Mouse (Mus musculus) ovary, adult 10 weeks (tissue): ENCODE data around the gene Pold2. TPM values are rescaled to one million over a fixed set of nuclear protein-coding genes. Genes with fewer than 3 reads are reported as not detected.

Experiments used
- polyA plus RNA-seq: library from polyadenylated mRNA; stranded (reverse); fragments of 350-450 nt; fragmentation: Illumina TruSeq; extraction: RNeasy Lipid Tissue Mini Kit (QIAGEN cat#74804); gene quantifications from one replicate; pipeline ENCODE4 v1.2.3, GENCODE M21; 2014

Pold2 gene
- polyA plus RNA-seq: 0.46 TPM

DNA sequence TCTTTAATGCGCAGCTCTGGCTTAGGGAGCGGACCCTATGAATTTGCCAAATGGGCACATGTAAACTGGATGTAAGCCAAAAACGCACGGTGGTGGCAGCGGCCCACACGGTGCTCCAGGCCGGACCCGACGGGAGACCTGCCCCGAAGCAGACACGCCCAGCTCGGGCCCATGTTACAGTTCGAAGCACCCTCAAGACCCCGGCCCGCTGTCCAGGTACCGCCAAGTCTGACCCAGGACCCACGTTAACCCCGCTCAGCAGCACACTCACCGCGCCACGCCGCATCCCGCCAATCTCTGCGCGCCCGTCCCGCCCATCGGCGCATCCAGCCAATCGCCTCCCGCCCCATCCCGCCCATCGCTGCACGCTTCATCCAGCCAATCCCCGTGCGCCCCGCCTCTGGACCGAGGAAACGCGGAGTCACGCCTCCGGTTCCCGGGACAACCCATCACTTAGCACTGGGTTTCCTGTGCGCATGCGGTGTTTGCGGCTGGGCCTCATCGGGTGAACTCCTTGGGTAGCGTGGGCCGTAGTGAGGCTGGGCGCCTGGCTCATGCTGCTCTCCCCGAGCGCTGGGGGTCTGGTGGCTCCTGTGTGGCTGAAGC, at the start of gene Pold2:
Gene Pold2 (minus strand): TSS at position 372 of the 606 bp plus-strand sequence.

DNA sequence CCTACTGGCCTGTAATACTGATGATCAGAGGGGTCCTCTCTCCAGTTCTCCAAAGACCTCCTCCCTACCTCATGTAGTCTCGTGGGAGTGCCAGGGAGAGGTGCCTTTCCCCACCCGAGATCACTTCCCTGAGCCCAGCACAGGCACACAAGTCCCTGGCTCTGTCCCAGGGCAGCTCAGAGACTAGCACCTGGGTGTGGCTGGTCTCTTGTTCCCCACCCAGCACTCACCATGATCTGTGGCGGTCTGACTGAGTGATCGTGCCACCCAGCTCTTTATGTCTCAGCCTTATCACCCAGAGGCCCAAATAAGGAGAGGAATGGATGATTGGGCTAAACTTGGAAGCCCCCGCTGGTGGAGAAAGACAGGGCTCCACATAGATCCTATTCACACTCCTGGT, 20.4 kb upstream of the Pold2 start, which contains the start of gene Myl7:
Gene Myl7 (minus strand): TSS at position 252 of the 400 bp plus-strand sequence.

DNA sequence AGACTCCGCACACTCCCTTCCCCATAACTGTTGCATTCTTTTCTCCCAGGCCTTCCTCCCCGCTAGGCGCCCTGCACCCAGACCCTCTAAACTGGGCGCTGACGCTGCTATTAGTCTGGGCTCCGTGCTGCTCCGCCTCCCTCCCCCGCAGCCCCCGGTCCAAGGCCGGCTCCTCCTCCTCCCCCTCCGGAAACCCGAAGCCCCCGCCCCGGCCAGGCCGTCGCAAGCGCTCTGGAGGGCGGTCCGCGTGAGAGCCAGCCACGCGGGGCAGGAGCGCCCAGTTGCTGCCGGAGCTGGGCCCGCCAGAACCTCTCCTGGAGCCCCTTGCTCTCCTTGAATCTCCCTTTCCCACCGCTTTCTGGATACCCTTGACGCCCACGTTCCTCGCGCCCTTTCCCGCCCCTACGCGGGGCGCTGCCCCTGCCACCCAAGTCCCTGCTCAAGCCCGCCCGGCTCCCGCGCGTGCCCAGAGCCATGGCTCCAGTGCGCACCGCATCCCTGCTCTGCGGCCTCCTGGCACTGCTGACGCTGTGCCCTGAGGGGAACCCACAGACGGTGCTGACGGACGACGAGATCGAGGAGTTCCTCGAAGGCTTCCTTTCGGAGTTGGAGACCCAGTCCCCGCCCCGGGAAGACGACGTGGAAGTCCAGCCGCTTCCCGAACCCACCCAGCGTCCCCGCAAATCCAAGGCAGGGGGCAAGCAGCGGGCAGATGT, 16.3 kb downstream of the Pold2 start, which contains the start of gene Aebp1:
Gene Aebp1 (plus strand): TSS at position 270 of the 716 bp plus-strand sequence.

DNA sequence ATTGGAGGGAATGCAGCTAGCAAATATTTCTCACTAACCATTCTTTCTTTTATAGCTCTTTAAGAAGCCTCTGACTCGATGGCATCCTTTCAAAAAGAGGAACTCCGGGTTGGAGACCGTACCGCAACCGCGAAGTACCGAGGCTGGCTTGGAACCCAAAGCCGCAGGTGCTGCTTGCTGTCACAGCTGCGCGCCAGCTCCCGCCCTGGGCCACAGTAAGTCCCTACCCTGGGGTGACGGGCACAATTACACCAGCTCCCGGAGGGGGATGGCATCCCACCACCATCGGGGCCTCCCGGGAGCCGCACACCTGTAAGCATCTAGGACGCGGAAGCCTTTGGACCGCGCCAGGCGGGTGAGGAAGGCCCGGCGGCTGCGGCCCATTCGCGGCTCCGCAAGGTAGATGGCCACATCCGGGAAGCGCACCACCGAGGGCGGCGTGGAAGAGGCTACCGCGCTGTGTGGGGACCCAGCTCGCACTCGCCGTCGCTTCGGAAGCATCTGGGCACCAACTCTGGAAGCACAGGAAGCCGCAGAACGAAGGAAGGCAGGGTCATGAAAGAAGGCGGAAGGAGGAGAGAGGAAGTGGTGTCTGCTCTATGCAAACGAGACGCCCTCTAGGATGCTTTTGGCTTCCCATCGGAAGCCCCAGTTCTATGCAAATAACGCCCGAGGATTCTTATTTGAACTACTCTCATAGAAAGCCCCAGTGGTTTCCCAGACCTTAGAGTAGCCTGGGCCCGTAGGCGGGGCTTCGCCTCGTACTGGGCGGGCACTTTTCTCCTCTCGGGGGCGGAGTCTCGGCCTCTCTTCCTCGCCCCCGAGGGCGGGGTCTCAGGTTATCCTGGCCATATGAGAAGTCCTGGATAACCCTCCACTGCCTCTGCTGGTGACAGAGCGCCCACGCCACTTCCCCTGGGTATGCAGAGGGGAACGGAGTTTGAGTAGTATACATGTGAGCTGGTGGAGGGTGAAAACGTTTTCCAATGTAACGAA, 40.5 kb downstream of the Pold2 start, which contains the start of gene Polm:
Gene Polm (minus strand): TSS at position 766 of the 996 bp plus-strand sequence.

Other genes with a start within 250 kb of the Pold2 start
- gene Mrps24, start 162.6 kb downstream of the Pold2 start, polyA plus RNA-seq: 5.3 TPM
- 5.2 TPM for gene Urgcp, start 115.9 kb downstream of the Pold2 start, polyA plus RNA-seq
- 2.4 TPM for gene Dbnl, start 89.8 kb downstream of the Pold2 start, polyA plus RNA-seq
- gene Pgam2, start 74.6 kb downstream of the Pold2 start, polyA plus RNA-seq: not detected
- gene Polm, start 40.3 kb downstream of the Pold2 start, polyA plus RNA-seq: 0.37 TPM
- gene Aebp1, start 16.3 kb downstream of the Pold2 start, polyA plus RNA-seq: 13.1 TPM
- gene Myl7, start 20.5 kb upstream of the Pold2 start, polyA plus RNA-seq: not detected
- gene Gck, start 71.8 kb upstream of the Pold2 start, polyA plus RNA-seq: not detected
- 40.7 TPM for gene Ykt6, start 77.4 kb upstream of the Pold2 start, polyA plus RNA-seq
- gene Camk2b, start 188.1 kb upstream of the Pold2 start, polyA plus RNA-seq: 0.17 TPM